Mouse (Mus musculus) hindbrain, embryonic 10.5 days (tissue): ENCODE data around the gene Sfrp5. TPM values are rescaled to one million over a fixed set of nuclear protein-coding genes. Genes with fewer than 3 reads are reported as not detected.

ENCODE experiments used
- DNase-seq: peaks from one replicate; pipeline ENCODE4 v3.0.0-alpha.2; 2017; ENCODE audit warnings: low spot score
- H3K27ac ChIP-seq: fragments of 300-500 bp; sonication (generic); 2 replicates; pipeline ENCODE4 v1.5.1; 2016; ENCODE audit warnings: mild to moderate bottlenecking, moderate library complexity
- H3K27me3 ChIP-seq: fragments of 300-500 bp; sonication (generic); 2 replicates; pipeline ENCODE4 v1.6.1; 2016; ENCODE audit warnings: mild to moderate bottlenecking; ENCODE audit not compliant: poor library complexity, insufficient read depth, severe bottlenecking
- H3K36me3 ChIP-seq: fragments of 300-500 bp; sonication (generic); 2 replicates; pipeline ENCODE4 v1.6.1; 2016; ENCODE audit warnings: mild to moderate bottlenecking, moderate library complexity
- H3K4me1 ChIP-seq: fragments of 300-500 bp; sonication (generic); replicated peaks from 2 replicates; pipeline ENCODE4 v1.6.1; 2016; ENCODE audit warnings: mild to moderate bottlenecking
- H3K4me3 ChIP-seq: fragments of 300-500 bp; sonication (generic); 2 replicates; pipeline ENCODE4 v1.5.1; 2016; ENCODE audit warnings: mild to moderate bottlenecking, moderate library complexity
- H3K9me3 ChIP-seq: fragments of 300-500 bp; sonication (generic); 2 replicates; pipeline ENCODE4 v1.6.1; 2016; ENCODE audit warnings: mild to moderate bottlenecking, moderate library complexity
- WGBS: fragments of 180-500 bp; shearing (Covaris S2); methylation state at CpG from one replicate; pipeline ENCODE4 v1.1.7; 2016; 5-methylcytosine and 5-hydroxymethylcytosine counted together
- polyA plus RNA-seq: library from polyadenylated mRNA; unstranded; fragments of >200 nt; fragmentation: Nextera tagmentation; extraction: Ambion mirVana; gene quantifications from 2 replicates; pipeline ENCODE4 v1.2.1, GENCODE M21; 2016

The Sfrp5 gene
- polyA plus RNA-seq, 1 experiment from 2014 or later = 0.26 TPM

- 0 out of 2 replicates have a peak, but pooled peaks cover 3% of the 10 kb centered on the region for H3K4me1 ChIP-seq
- 21% methylated on average over 5 of the region's 5 CpGs for WGBS
- H3K9me3 ChIP-seq = no peaks in the 10 kb centered on the region
- peak; percentile 74 for DNase-seq
- no peaks in the 10 kb centered on the region for H3K27me3 ChIP-seq
- H3K4me3 ChIP-seq = no peak overlapping the region
- H3K27ac ChIP-seq = no peak overlapping the region
- H3K36me3 ChIP-seq = peaks cover 64% of the 10 kb centered on the region
These were observed 11.6 kb downstream of the Sfrp5 start for GRCm38 (mm10) chr19:42190494-42190893.

- no peak overlapping the region for H3K27ac ChIP-seq
- no peak for DNase-seq
- 90% methylated on average over 4 of the region's 4 CpGs for WGBS
- H3K4me1 ChIP-seq = 0 out of 2 replicates have a peak, but pooled peaks cover 3% of the 10 kb centered on the region
- no peaks in the 10 kb centered on the region for H3K27me3 ChIP-seq
- no peaks in the 10 kb centered on the region for H3K9me3 ChIP-seq
- H3K4me3 ChIP-seq = no peak overlapping the region
- H3K36me3 ChIP-seq = peaks cover 72% of the 10 kb centered on the region
These were observed 12.3 kb downstream of the Sfrp5 start for GRCm38 (mm10) chr19:42189735-42190134.

- Histone ChIP-seq H3K4me1 (no peaks in the 10 kb centered on the region), H3K4me3 (no peak overlapping the region), H3K36me3 (peaks cover 88% of the 10 kb centered on the region), H3K9me3 (no peaks in the 10 kb centered on the region), H3K27ac (no peak overlapping the region), H3K27me3 (no peaks in the 10 kb centered on the region)
- DNase-seq = peak; percentile 36
- whole genome bisulfite sequencing = 65% methylated on average over 6 of the region's 6 CpGs
These were observed 19.4 kb downstream of the Sfrp5 start for GRCm38 (mm10) chr19:42182673-42183072.

- 93% methylated on average over 14 of the region's 14 CpGs for WGBS
- DNase-seq = no peak
- H3K36me3 ChIP-seq = peaks cover 61% of the 10 kb centered on the region
These were observed 22.7 kb downstream of the Sfrp5 start for GRCm38 (mm10) chr19:42179356-42179755.

GRCm38 (mm10) chr19:42177461-42177860 lies 24.6 kb downstream of the Sfrp5 start:
- 90% methylated on average over 2 of the region's 2 CpGs for WGBS
- Histone ChIP-seq H3K36me3 (peaks cover 42% of the 10 kb centered on the region), H3K4me3 (no peak overlapping the region), H3K27me3 (no peaks in the 10 kb centered on the region), H3K27ac (no peak overlapping the region), H3K4me1 (no peaks in the 10 kb centered on the region), H3K9me3 (no peaks in the 10 kb centered on the region)
- no peak for DNase-seq

More at GRCm38 (mm10) chr19:42179356-42179755, 22.7 kb downstream of the Sfrp5 start:
- Histone ChIP-seq H3K27me3 (no peaks in the 10 kb centered on the region), H3K9me3 (no peaks in the 10 kb centered on the region), H3K27ac (no peak overlapping the region), H3K4me3 (no peak overlapping the region), H3K4me1 (no peaks in the 10 kb centered on the region)

GRCm38 (mm10) chr19:42176841-42177240 lies 25.2 kb downstream of the Sfrp5 start:
- Histone ChIP-seq H3K9me3 (no peaks in the 10 kb centered on the region), H3K36me3 (peaks cover 38% of the 10 kb centered on the region), H3K27ac (no peak overlapping the region), H3K4me1 (peaks cover 2% of the 10 kb centered on the region), H3K27me3 (no peaks in the 10 kb centered on the region), H3K4me3 (no peak overlapping the region)
- WGBS = 86% methylated on average over 7 of the region's 7 CpGs
- DNase-seq = no peak

GRCm38 (mm10) chr19:42170025-42170969 lies 31.8 kb downstream of the Sfrp5 start:
- peak overlapping the region; percentile 88 for H3K27ac ChIP-seq
- peak overlapping the region; percentile 99 for H3K4me3 ChIP-seq
- WGBS = 2% methylated on average over 56 of the region's 56 CpGs
- H3K27me3 ChIP-seq = peaks cover 27% of the 10 kb centered on the region
- H3K4me1 ChIP-seq = peaks cover 16% of the 10 kb centered on the region
- no peaks in the 10 kb centered on the region for H3K9me3 ChIP-seq
- DNase-seq = peak; percentile 91
- H3K36me3 ChIP-seq = no peaks in the 10 kb centered on the region

GRCm38 (mm10) chr19:42169322-42169975 lies 32.6 kb downstream of the Sfrp5 start:
- Histone ChIP-seq H3K9me3 (no peaks in the 10 kb centered on the region), H3K27ac (no peak overlapping the region), H3K36me3 (no peaks in the 10 kb centered on the region), H3K4me3 (no peak overlapping the region), H3K4me1 (peaks cover 16% of the 10 kb centered on the region), H3K27me3 (peaks cover 31% of the 10 kb centered on the region)
- no peak for DNase-seq
- WGBS = 84% methylated on average over 10 of the region's 10 CpGs

- no peak for DNase-seq
- Histone ChIP-seq H3K4me1 (peaks cover 16% of the 10 kb centered on the region), H3K4me3 (no peak overlapping the region), H3K27ac (no peak overlapping the region), H3K27me3 (peaks cover 31% of the 10 kb centered on the region), H3K9me3 (no peaks in the 10 kb centered on the region), H3K36me3 (no peaks in the 10 kb centered on the region)
- 61% methylated on average over 9 of the region's 9 CpGs for WGBS
These were observed 34.6 kb downstream of the Sfrp5 start for GRCm38 (mm10) chr19:42167489-42167888.

- DNase-seq = no peak
- H3K4me3 ChIP-seq = no peak overlapping the region
- 56% methylated on average over 3 of the region's 3 CpGs for WGBS
- no peaks in the 10 kb centered on the region for H3K36me3 ChIP-seq
- peaks cover 31% of the 10 kb centered on the region for H3K27me3 ChIP-seq
- no peaks in the 10 kb centered on the region for H3K9me3 ChIP-seq
- H3K4me1 ChIP-seq = peaks cover 14% of the 10 kb centered on the region
- H3K27ac ChIP-seq = no peak overlapping the region
These were observed 35.3 kb downstream of the Sfrp5 start for GRCm38 (mm10) chr19:42166766-42167165.

GRCm38 (mm10) chr19:42166130-42166529 lies 35.9 kb downstream of the Sfrp5 start:
- Histone ChIP-seq H3K4me3 (peak overlapping the region; percentile 31), H3K4me1 (peaks cover 8% of the 10 kb centered on the region), H3K36me3 (no peaks in the 10 kb centered on the region), H3K9me3 (no peaks in the 10 kb centered on the region), H3K27ac (no peak overlapping the region; the same call in 1 of the 2 replicates), H3K27me3 (peaks cover 31% of the 10 kb centered on the region)
- 6% methylated on average over 12 of the region's 12 CpGs for WGBS
- DNase-seq = peak; percentile 83

- H3K27me3 ChIP-seq = peaks cover 25% of the 10 kb centered on the region
- no peaks in the 10 kb centered on the region for H3K4me1 ChIP-seq
- WGBS = 69% methylated on average over 7 of the region's 7 CpGs
- H3K9me3 ChIP-seq = no peaks in the 10 kb centered on the region
- H3K36me3 ChIP-seq = no peaks in the 10 kb centered on the region
- no peak for DNase-seq
- no peak overlapping the region for H3K4me3 ChIP-seq
- H3K27ac ChIP-seq = no peak overlapping the region
These were observed 37.9 kb downstream of the Sfrp5 start for GRCm38 (mm10) chr19:42164188-42164587.

- Histone ChIP-seq H3K27me3 (peaks cover 20% of the 10 kb centered on the region), H3K9me3 (no peaks in the 10 kb centered on the region), H3K27ac (no peak within 1 kb of the TSS), H3K36me3 (no peaks in the 10 kb centered on the region), H3K4me1 (peaks cover 2% of the 10 kb centered on the region; the same call in 1 of the 2 replicates), H3K4me3 (no peak within 1 kb of the TSS)
- no peak for DNase-seq
- WGBS = 81% methylated on average over 5 of the region's 5 CpGs
These were observed 38.3 kb downstream of the Sfrp5 start, which contains the start of gene Zfyve27 for GRCm38 (mm10) chr19:42163764-42164163. Gene Zfyve27, plus strand, starts transcription at chr19:42163951.
